Mouse (Mus musculus) induced T-regulatory cell, adult 2 months (primary cell): Measurements from ENCODE around the gene Trmt13.
"Not testable (repeated sequence)": the region's sequence is repeated elsewhere in the genome, so short reads cannot be mapped to it uniquely, and the experiment has no call there.

ENCODE experiments used
- DNase-seq: peaks from one replicate; pipeline ENCODE4 v3.0.0-alpha.2; 2012; ENCODE audit warnings: low read depth

The Trmt13 gene

GRCm38 (mm10) chr3:116634091-116634490 is 19.7 kb upstream of the Trmt13 start:
- no peak for DNase-seq

GRCm38 (mm10) chr3:116632971-116633370 is 18.6 kb upstream of the Trmt13 start:
- no peak for DNase-seq

GRCm38 (mm10) chr3:116631459-116631858 is 17.1 kb upstream of the Trmt13 start:
- DNase-seq = no peak

- no peak for DNase-seq
These were observed 8.3 kb upstream of the Trmt13 start for GRCm38 (mm10) chr3:116622641-116623040.

GRCm38 (mm10) chr3:116620636-116621370 is 6.4 kb upstream of the Trmt13 start:
- DNase-seq = no peak

GRCm38 (mm10) chr3:116618855-116619254 is 4.5 kb upstream of the Trmt13 start:
- no peak for DNase-seq

GRCm38 (mm10) chr3:116615318-116616068 is 1.1 kb upstream of the Trmt13 start:
- DNase-seq = no peak

GRCm38 (mm10) chr3:116604570-116604969 is 9.8 kb downstream of the Trmt13 start:
- DNase-seq = no peak

- no peak for DNase-seq
These were observed 12.6 kb downstream of the Trmt13 start for GRCm38 (mm10) chr3:116601781-116602180.

GRCm38 (mm10) chr3:116601005-116601404 is 13.4 kb downstream of the Trmt13 start:
- DNase-seq = no peak

- DNase-seq = no peak
These were observed 14.7 kb downstream of the Trmt13 start for GRCm38 (mm10) chr3:116599705-116600104.

GRCm38 (mm10) chr3:116595603-116595991 is 18.8 kb downstream of the Trmt13 start:
- DNase-seq = no peak

- peak; percentile 99 for DNase-seq
These were observed 19.4 kb downstream of the Trmt13 start, which contains the start of gene Sass6 for GRCm38 (mm10) chr3:116594728-116595602. Gene Sass6 (plus strand): TSS chr3:116594982.

GRCm38 (mm10) chr3:116594076-116594727 is 20.2 kb downstream of the Trmt13 start:
- no peak for DNase-seq

- no peak for DNase-seq
These were observed 32.2 kb downstream of the Trmt13 start for GRCm38 (mm10) chr3:116582201-116582600.

- DNase-seq = peak; percentile 17
These were observed 37.1 kb downstream of the Trmt13 start for GRCm38 (mm10) chr3:116577286-116577685.

GRCm38 (mm10) chr3:116570628-116571027 is 43.8 kb downstream of the Trmt13 start:
- no peak for DNase-seq

- no peak for DNase-seq
These were observed 51.3 kb downstream of the Trmt13 start for GRCm38 (mm10) chr3:116563095-116563492.

- no peak for DNase-seq
These were observed 51.8 kb downstream of the Trmt13 start, which contains the start of gene Lrrc39 for GRCm38 (mm10) chr3:116562408-116563094. Gene Lrrc39 (plus strand): TSS chr3:116562973.

- DNase-seq = not testable (repeated sequence)
These were observed 53.1 kb downstream of the Trmt13 start for GRCm38 (mm10) chr3:116561315-116561714.

GRCm38 (mm10) chr3:116551362-116551761 is 63.0 kb downstream of the Trmt13 start:
- no peak for DNase-seq
